Mouse (Mus musculus) bone marrow, adult 2 months (tissue): ENCODE results near the gene Nop58.

Source experiments
- CTCF ChIP-seq: fragments of 200-500 bp; IDR thresholded peaks from 2 replicates; pipeline ENCODE4 v1.5.1; 2011; ENCODE audit warnings: low read length, control low read depth; ENCODE audit not compliant: control insufficient read depth, insufficient read depth
- POLR2A ChIP-seq: fragments of 200-500 bp; IDR thresholded peaks from 2 replicates; pipeline ENCODE4 v1.6.1; 2011; ENCODE audit warnings: low read depth, mild to moderate bottlenecking, control low read depth, low read length, borderline replicate concordance; ENCODE audit not compliant: control insufficient read depth

DNA sequence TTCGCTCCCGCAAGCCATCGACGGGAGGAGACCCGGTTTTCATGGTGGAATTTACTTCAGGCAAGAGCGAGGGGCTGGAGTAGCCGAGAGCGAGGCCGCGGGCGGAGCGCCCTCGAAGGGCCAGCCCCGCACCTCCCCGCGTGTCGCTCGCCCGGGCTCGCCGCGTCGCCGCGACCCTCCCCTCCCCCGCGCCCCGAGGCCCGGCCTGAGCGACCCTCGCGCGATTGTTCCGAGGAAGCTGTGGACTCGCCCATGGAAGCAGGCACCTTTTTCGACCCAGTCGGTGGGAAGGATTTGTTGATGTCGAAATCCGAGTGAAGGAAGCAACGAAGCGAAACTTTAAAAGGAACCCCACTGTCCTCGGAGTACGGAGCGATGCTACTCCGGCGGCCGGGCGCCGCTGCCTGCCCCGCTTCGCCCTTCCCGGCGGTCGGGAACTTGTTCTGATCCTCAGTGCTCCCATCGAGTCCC, 79.0 kb downstream of the Nop58 start:
- TF ChIP-seq CTCF (no peak), POLR2A (no peak; the same call in 1 of the 2 replicates)
